Mouse (Mus musculus) cortical plate, adult 2 months (tissue): ENCODE measurements around the gene Rpl23.

Source experiments
- CTCF ChIP-seq: fragments of 200-500 bp; IDR thresholded peaks from 2 replicates; pipeline ENCODE4 v1.5.1; 2011; ENCODE audit warnings: mild to moderate bottlenecking, control low read depth, low read length; ENCODE audit not compliant: insufficient read depth; ENCODE audit errors: extremely low read depth
- POLR2A ChIP-seq: fragments of 200-500 bp; IDR thresholded peaks from 2 replicates; pipeline ENCODE4 v1.6.1; 2011; ENCODE audit warnings: mild to moderate bottlenecking, low read length, control low read depth; ENCODE audit not compliant: insufficient read depth; ENCODE audit errors: extremely low read depth

GRCm38 (mm10) chr11:97825295-97825694 lies 43.1 kb upstream of the Rpl23 start:
- TF ChIP-seq POLR2A, result no peak
- TF ChIP-seq CTCF, result no peak
